Mouse (Mus musculus) limb, embryonic 15.5 days (tissue): Measurements from ENCODE around the gene Olfr1411. TPM values are rescaled to one million over a fixed set of nuclear protein-coding genes. Genes with fewer than 3 reads are reported as not detected.

Experiments
- ATAC-seq: fragments of 200-750 bp; cut with Nextera tagmentation; 2 replicates; pipeline ENCODE4 v1.8.0; 2017; ENCODE audit warnings: low read depth, moderate TSS enrichment; ENCODE audit not compliant: insufficient number of reproducible peaks, low FRiP score, low TSS enrichment
- H3K27ac ChIP-seq: fragments of 300-500 bp; sonication (generic); 2 replicates; pipeline ENCODE4 v1.5.1; 2015; ENCODE audit warnings: moderate library complexity, mild to moderate bottlenecking, inconsistent platforms
- H3K27me3 ChIP-seq: fragments of 300-500 bp; sonication (generic); 2 replicates; pipeline ENCODE4 v1.6.1; 2015; ENCODE audit warnings: inconsistent platforms
- H3K36me3 ChIP-seq: fragments of 300-500 bp; sonication (generic); 2 replicates; pipeline ENCODE4 v1.6.1; 2015; ENCODE audit warnings: inconsistent platforms
- H3K4me1 ChIP-seq: fragments of 300-500 bp; sonication (generic); 2 replicates; pipeline ENCODE4 v1.6.1; 2015; ENCODE audit warnings: inconsistent platforms
- H3K4me2 ChIP-seq: fragments of 300-500 bp; sonication (generic); 2 replicates; pipeline ENCODE4 v1.6.1; 2015; ENCODE audit warnings: mild to moderate bottlenecking, inconsistent platforms
- H3K4me3 ChIP-seq: fragments of 300-500 bp; sonication (generic); 2 replicates; pipeline ENCODE4 v1.5.1; 2015; ENCODE audit warnings: mild to moderate bottlenecking, inconsistent platforms
- H3K9ac ChIP-seq: fragments of 300-500 bp; sonication (generic); 2 replicates; pipeline ENCODE4 v1.6.1; 2015; ENCODE audit warnings: inconsistent platforms
- H3K9me3 ChIP-seq: fragments of 300-500 bp; sonication (generic); 2 replicates; pipeline ENCODE4 v1.6.1; 2016; ENCODE audit warnings: inconsistent platforms
- WGBS: fragments of 180-500 bp; shearing (Covaris S2); methylation state at CpG from one replicate; pipeline ENCODE4 v1.1.7; 2015; 5-methylcytosine and 5-hydroxymethylcytosine counted together
- polyA plus RNA-seq: library from polyadenylated mRNA; unstranded; fragments of >200 nt; fragmentation: Nextera tagmentation; extraction: Ambion mirVana; gene quantifications from 2 replicates; pipeline ENCODE4 v1.2.1, GENCODE M21; 2015

Gene Olfr1411
- polyA plus RNA-seq, 1 experiment from 2014 or later, result not detected

- Histone ChIP-seq H3K4me3 (no peak overlapping the region), H3K9me3 (no peaks in the 10 kb centered on the region), H3K36me3 (no peaks in the 10 kb centered on the region), H3K27ac (no peak overlapping the region), H3K4me1 (no peaks in the 10 kb centered on the region), H3K9ac (no peak overlapping the region), H3K27me3 (no peaks in the 10 kb centered on the region), H3K4me2 (no peak overlapping the region)
- 47% methylated on average over 4 of the region's 4 CpGs for WGBS
- ATAC-seq, result no peak
Observed at GRCm38 (mm10) chr1:92628227-92628626, 34.0 kb downstream of the Olfr1411 start.

DNA sequence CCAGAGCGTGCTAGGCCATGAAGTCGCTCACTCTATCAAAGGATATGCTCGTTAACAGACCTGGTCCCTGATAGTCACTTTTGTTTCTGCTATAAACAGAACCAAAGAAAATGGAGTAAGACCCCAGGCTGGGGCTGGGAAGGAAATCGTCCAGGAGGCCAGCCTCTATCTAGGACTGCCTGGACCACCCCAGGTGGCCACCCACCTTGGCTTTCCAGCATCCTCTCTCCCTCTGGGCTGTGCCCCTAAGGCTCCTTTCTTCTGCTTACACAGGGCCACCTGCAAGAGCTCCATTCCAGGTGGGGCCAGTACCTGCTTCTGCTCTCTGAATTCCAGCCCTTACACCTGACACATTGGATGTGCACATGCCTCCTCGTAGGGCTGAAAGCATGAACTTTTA lies 38.0 kb downstream of the Olfr1411 start:
- Histone ChIP-seq H3K27me3 (no peaks in the 10 kb centered on the region), H3K36me3 (peaks cover 17% of the 10 kb centered on the region), H3K9ac (no peak overlapping the region), H3K4me3 (no peak overlapping the region), H3K27ac (no peak overlapping the region), H3K4me2 (no peak overlapping the region), H3K4me1 (0 out of 2 replicates have a peak, but pooled peaks cover 6% of the 10 kb centered on the region), H3K9me3 (no peaks in the 10 kb centered on the region)
- ATAC-seq, result no peak
- 65% methylated on average over 5 of the region's 5 CpGs for WGBS

GRCm38 (mm10) chr1:92632948-92633347 lies 38.7 kb downstream of the Olfr1411 start:
- WGBS, result 69% methylated on average over 6 of the region's 6 CpGs
- no peak overlapping the region for H3K9ac ChIP-seq
- no peaks in the 10 kb centered on the region for H3K27me3 ChIP-seq
- H3K9me3 ChIP-seq, result no peaks in the 10 kb centered on the region
- 0 out of 2 replicates have a peak, but pooled peaks cover 6% of the 10 kb centered on the region for H3K4me1 ChIP-seq
- H3K4me2 ChIP-seq, result no peak overlapping the region
- peaks cover 25% of the 10 kb centered on the region for H3K36me3 ChIP-seq
- H3K27ac ChIP-seq, result no peak overlapping the region
- no peak for ATAC-seq
- H3K4me3 ChIP-seq, result no peak overlapping the region

DNA sequence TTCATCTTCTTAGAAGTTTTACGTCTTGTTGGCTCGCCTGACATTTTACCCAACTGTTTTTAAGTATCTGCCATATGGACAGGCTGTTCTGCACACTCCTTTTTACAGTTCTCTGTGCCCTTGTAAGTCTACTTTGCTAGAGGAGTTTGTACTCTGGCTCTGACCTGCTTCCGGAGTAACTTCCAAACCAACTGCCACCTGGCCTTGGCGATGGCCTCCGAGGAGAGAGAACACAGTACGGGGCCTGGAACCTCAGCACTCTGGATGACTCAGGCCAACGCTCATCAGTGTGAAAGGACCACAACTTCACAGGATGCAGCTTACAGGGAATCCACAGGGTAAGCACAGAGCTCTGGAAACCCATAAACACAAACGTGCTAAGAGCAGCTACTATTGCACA lies 39.5 kb downstream of the Olfr1411 start:
- 76% methylated on average over 8 of the region's 8 CpGs for WGBS
- Histone ChIP-seq H3K9ac (no peak overlapping the region), H3K27ac (no peak overlapping the region), H3K9me3 (no peaks in the 10 kb centered on the region), H3K4me3 (no peak overlapping the region), H3K36me3 (peaks cover 33% of the 10 kb centered on the region), H3K4me2 (no peak overlapping the region), H3K27me3 (no peaks in the 10 kb centered on the region), H3K4me1 (0 out of 2 replicates have a peak, but pooled peaks cover 6% of the 10 kb centered on the region)
- no peak for ATAC-seq

GRCm38 (mm10) chr1:92634569-92634968 lies 40.4 kb downstream of the Olfr1411 start:
- no peak for ATAC-seq
- H3K4me2 ChIP-seq, result no peak overlapping the region
- WGBS, result 71% methylated on average over 1 of the region's 1 CpGs
- H3K27me3 ChIP-seq, result no peaks in the 10 kb centered on the region
- peaks cover 41% of the 10 kb centered on the region for H3K36me3 ChIP-seq
- 0 out of 2 replicates have a peak, but pooled peaks cover 6% of the 10 kb centered on the region for H3K4me1 ChIP-seq
- H3K9ac ChIP-seq, result no peak overlapping the region
- H3K4me3 ChIP-seq, result no peak overlapping the region
- no peak overlapping the region; the same call in 1 of the 2 replicates for H3K27ac ChIP-seq
- no peaks in the 10 kb centered on the region for H3K9me3 ChIP-seq

GRCm38 (mm10) chr1:92634976-92635599 lies 40.9 kb downstream of the Olfr1411 start:
- Histone ChIP-seq H3K4me2 (no peak overlapping the region), H3K4me3 (no peak overlapping the region), H3K9ac (no peak overlapping the region), H3K9me3 (no peaks in the 10 kb centered on the region), H3K36me3 (peaks cover 46% of the 10 kb centered on the region), H3K27me3 (no peaks in the 10 kb centered on the region), H3K4me1 (peaks cover 11% of the 10 kb centered on the region), H3K27ac (no peak overlapping the region; the same call in 1 of the 2 replicates)
- no peak for ATAC-seq
- WGBS, result 75% methylated on average over 4 of the region's 4 CpGs

- ATAC-seq, result no peak
- H3K27me3 ChIP-seq, result no peaks in the 10 kb centered on the region
- 92% methylated on average over 8 of the region's 8 CpGs for WGBS
- peaks cover 46% of the 10 kb centered on the region for H3K36me3 ChIP-seq
- H3K9ac ChIP-seq, result no peak overlapping the region
- no peak overlapping the region for H3K4me2 ChIP-seq
- H3K27ac ChIP-seq, result no peak overlapping the region
- no peak overlapping the region for H3K4me3 ChIP-seq
- H3K4me1 ChIP-seq, result peaks cover 21% of the 10 kb centered on the region
- no peaks in the 10 kb centered on the region for H3K9me3 ChIP-seq
Observed at GRCm38 (mm10) chr1:92636015-92636414, 41.8 kb downstream of the Olfr1411 start.

DNA sequence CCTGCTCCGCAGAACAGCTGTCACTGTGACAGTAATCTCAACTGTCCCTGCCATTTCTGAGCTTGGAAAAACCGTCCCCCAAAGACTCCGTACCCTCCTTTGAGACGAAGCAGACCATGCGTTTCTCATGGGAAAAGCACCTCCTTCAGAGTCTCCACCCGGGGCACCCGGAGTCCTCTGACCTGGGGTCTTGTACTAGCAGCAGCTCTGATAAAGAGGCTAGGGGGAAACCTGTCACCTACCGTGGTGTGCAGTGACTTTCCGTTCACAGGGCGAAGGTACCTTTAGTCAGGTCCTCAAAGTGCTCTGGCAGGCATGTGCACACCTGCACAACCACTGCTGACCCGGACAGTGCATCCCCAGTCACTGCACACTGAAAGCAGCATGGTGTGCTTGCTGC lies 42.5 kb downstream of the Olfr1411 start:
- no peak for ATAC-seq
- no peak overlapping the region for H3K4me2 ChIP-seq
- H3K27ac ChIP-seq, result no peak overlapping the region
- H3K27me3 ChIP-seq, result no peaks in the 10 kb centered on the region
- no peak overlapping the region for H3K4me3 ChIP-seq
- peaks cover 46% of the 10 kb centered on the region for H3K36me3 ChIP-seq
- no peaks in the 10 kb centered on the region for H3K9me3 ChIP-seq
- H3K4me1 ChIP-seq, result peaks cover 23% of the 10 kb centered on the region
- H3K9ac ChIP-seq, result no peak overlapping the region
- WGBS, result 94% methylated on average over 11 of the region's 11 CpGs

GRCm38 (mm10) chr1:92637501-92638172 lies 43.4 kb downstream of the Olfr1411 start:
- no peak overlapping the region for H3K27ac ChIP-seq
- peaks cover 46% of the 10 kb centered on the region for H3K36me3 ChIP-seq
- peaks cover 28% of the 10 kb centered on the region for H3K4me1 ChIP-seq
- no peaks in the 10 kb centered on the region for H3K27me3 ChIP-seq
- no peak for ATAC-seq
- no peak overlapping the region for H3K4me3 ChIP-seq
- H3K9ac ChIP-seq, result no peak overlapping the region
- H3K4me2 ChIP-seq, result no peak overlapping the region
- H3K9me3 ChIP-seq, result no peaks in the 10 kb centered on the region
- 91% methylated on average over 15 of the region's 15 CpGs for WGBS

DNA sequence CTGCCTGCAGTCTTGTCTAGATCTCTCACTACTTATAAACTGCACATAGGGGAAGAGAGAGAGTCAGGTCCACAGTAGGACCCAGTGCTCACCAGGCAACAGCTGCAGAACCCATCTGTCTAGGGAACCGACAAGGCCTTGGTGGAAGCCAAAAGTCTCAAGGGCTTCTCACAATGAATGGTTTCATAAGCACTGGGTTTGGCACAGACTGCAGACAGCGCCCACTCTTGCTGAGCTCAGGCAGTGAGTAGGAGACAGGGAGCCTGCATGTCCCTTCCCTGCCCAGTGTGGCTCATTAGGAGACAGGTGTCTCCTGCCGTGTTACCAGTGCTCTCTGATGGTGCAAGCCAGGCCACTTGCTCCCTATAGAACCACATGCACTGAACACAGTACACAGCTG lies 44.0 kb downstream of the Olfr1411 start:
- 81% methylated on average over 3 of the region's 3 CpGs for WGBS
- Histone ChIP-seq H3K36me3 (peaks cover 46% of the 10 kb centered on the region), H3K27me3 (no peaks in the 10 kb centered on the region), H3K4me3 (no peak overlapping the region), H3K9me3 (no peaks in the 10 kb centered on the region), H3K4me1 (peaks cover 28% of the 10 kb centered on the region), H3K27ac (no peak overlapping the region), H3K9ac (no peak overlapping the region), H3K4me2 (no peak overlapping the region)
- no peak for ATAC-seq

DNA sequence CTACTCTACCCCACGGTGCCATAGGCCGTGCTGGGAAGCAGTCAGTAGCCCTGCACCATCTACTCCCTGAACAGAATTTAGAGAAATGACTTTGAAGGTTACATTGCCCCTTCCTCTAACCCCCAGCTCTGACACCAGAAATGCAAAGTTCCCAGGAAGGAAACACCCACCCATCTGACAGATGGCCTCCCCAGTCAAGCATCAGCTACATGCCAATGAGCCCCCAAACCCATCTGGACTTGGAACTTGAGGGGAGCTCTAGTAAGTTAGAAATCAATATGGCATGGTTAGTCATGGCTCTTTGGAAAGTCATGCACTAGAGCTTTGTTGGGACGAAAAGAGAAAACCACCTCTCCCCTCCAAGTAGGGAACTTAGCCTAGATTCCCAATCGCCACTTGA lies 44.5 kb downstream of the Olfr1411 start:
- Histone ChIP-seq H3K9ac (no peak overlapping the region), H3K4me2 (no peak overlapping the region), H3K4me3 (no peak overlapping the region), H3K27me3 (no peaks in the 10 kb centered on the region), H3K27ac (no peak overlapping the region), H3K9me3 (no peaks in the 10 kb centered on the region), H3K4me1 (peaks cover 28% of the 10 kb centered on the region), H3K36me3 (peaks cover 46% of the 10 kb centered on the region)
- no peak for ATAC-seq
- 91% methylated on average over 4 of the region's 4 CpGs for WGBS

DNA sequence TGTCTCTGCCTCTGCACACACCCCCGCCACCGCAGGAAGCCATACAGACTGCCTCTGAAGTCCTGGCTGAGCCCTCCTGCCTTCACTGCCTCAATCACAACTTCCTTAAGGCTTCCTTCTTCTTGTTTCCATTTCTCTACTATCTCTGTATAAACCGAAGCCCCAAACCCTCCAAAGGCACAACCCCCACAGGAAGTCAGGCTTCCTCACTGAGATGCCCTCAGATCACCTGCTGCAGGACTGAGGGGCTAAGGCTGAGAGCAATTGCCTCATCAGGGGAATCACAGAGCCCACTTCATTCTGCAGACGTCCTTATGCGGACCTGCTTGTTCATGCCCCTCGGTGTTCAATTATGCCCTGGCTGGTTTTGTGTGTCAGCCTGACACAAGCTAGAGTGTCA lies 46.2 kb downstream of the Olfr1411 start:
- Histone ChIP-seq H3K9ac (peak overlapping the region; percentile 95; the same call in 1 of the 2 replicates), H3K27me3 (no peaks in the 10 kb centered on the region; the same call in 1 of the 2 replicates), H3K4me3 (peak overlapping the region; percentile 97), H3K27ac (no peak overlapping the region), H3K4me2 (peak overlapping the region; percentile 84; the same call in 1 of the 2 replicates), H3K36me3 (peaks cover 43% of the 10 kb centered on the region), H3K4me1 (peaks cover 22% of the 10 kb centered on the region), H3K9me3 (no peaks in the 10 kb centered on the region)
- ATAC-seq, result no peak
- WGBS, result 88% methylated on average over 6 of the region's 6 CpGs
